Mouse (Mus musculus) left cerebral cortex, postnatal 36 days (tissue): ENCODE data around the gene Vmn1r114. TPM values are rescaled to one million over a fixed set of nuclear protein-coding genes. Genes with fewer than 3 reads are reported as not detected.
"Not testable (repeated sequence)": the region's sequence is repeated elsewhere in the genome, so short reads cannot be mapped to it uniquely, and the experiment has no call there.

ENCODE experiments used
- DNase-seq, 2 experiments: peaks; one replicate each; pipeline ENCODE4 v3.0.0; 2021 to 2022; ENCODE audit warnings: low spot score in 2 of 2, mixed read lengths in 1 of 2
- intact Hi-C: fragments of 180-260 bp; cut with DNase I; formaldehyde crosslinking; loops from one replicate; pipeline ENCODE4 v1.15.1; 2025
- total RNA-seq, 2 experiments: library from RNA; stranded (reverse); gene quantifications; 2 replicates each; pipeline ENCODE4 v1.2.3; 2021

Vmn1r114 gene
- not detected for total RNA-seq

GRCm38 (mm10) chr7:20812086-20812485, at the start of gene Vmn1r114:
Gene Vmn1r114, minus strand, starts transcription at chr7:20812186.
- DNase-seq, intact Hi-C loops: not testable (repeated sequence)

GRCm38 (mm10) chr7:20844885-20845284, 32.9 kb upstream of the Vmn1r114 start, which contains the start of gene Vmn1r115:
Gene Vmn1r115, minus strand, starts transcription at chr7:20844985.
- DNase-seq, intact Hi-C loops: not testable (repeated sequence)

- DNase-seq, intact Hi-C loops: not testable (repeated sequence)
Observed at GRCm38 (mm10) chr7:20786985-20787384, 25.0 kb downstream of the Vmn1r114 start, which contains the start of gene Vmn1r113. Gene Vmn1r113, plus strand, starts transcription at chr7:20787285.

- DNase-seq, intact Hi-C loops: not testable (repeated sequence)
Observed at GRCm38 (mm10) chr7:20770885-20771284, 41.1 kb downstream of the Vmn1r114 start, which contains the start of gene Vmn1r112. Gene Vmn1r112, plus strand, starts transcription at chr7:20771185.

Other genes starting within 250 kb of the Vmn1r114 start
- gene Gm4141, start 235.9 kb downstream of the Vmn1r114 start, total RNA-seq: not detected
- gene Gm4513, start 213.2 kb downstream of the Vmn1r114 start, total RNA-seq: not detected
- not detected for gene Vmn1r107, start 143.3 kb downstream of the Vmn1r114 start, total RNA-seq
- gene Vmn1r111, start 109.0 kb downstream of the Vmn1r114 start, total RNA-seq: not detected
- gene Gm10668, start 81.6 kb downstream of the Vmn1r114 start, total RNA-seq: not detected
- gene Vmn1r112, start 41.0 kb downstream of the Vmn1r114 start, total RNA-seq: not detected
- not detected for gene Vmn1r113, start 24.9 kb downstream of the Vmn1r114 start, total RNA-seq
- gene Vmn1r115, start 32.8 kb upstream of the Vmn1r114 start, total RNA-seq: not detected
- gene Vmn1r116, start 60.1 kb upstream of the Vmn1r114 start, total RNA-seq: not detected
- not detected for gene Vmn1r117, start 71.9 kb upstream of the Vmn1r114 start, total RNA-seq
- gene Vmn1r118, start 100.2 kb upstream of the Vmn1r114 start, total RNA-seq: not detected
- not detected for gene Vmn1r119, start 200.3 kb upstream of the Vmn1r114 start, total RNA-seq
- not detected for gene Vmn1r120, start 241.6 kb upstream of the Vmn1r114 start, total RNA-seq